Mouse (Mus musculus) liver, postnatal 0 days (tissue): ENCODE results near the gene Dppa3. TPM values are rescaled to one million over a fixed set of nuclear protein-coding genes. Genes with fewer than 3 reads are reported as not detected.

Source experiments
- ATAC-seq: fragments of 200-750 bp; cut with Nextera tagmentation; 2 replicates; pipeline ENCODE4 v1.8.0; 2017; ENCODE audit warnings: mild to moderate bottlenecking, moderate library complexity
- DNase-seq: peaks from one replicate; pipeline ENCODE4 v3.0.0-alpha.2; 2016
- H3K27ac ChIP-seq: fragments of 300-500 bp; sonication (generic); 2 replicates; pipeline ENCODE4 v1.5.1; 2014; ENCODE audit warnings: antibody characterized with exemption, moderate library complexity, mild to moderate bottlenecking, low read depth
- H3K27me3 ChIP-seq: fragments of 300-500 bp; sonication (generic); 2 replicates; pipeline ENCODE4 v1.6.1; 2014; ENCODE audit warnings: low read length, control low read depth, mixed read lengths; ENCODE audit not compliant: insufficient read depth
- H3K36me3 ChIP-seq: fragments of 300-500 bp; sonication (generic); replicated peaks from 2 replicates; pipeline ENCODE4 v1.6.1; 2014; ENCODE audit warnings: mild to moderate bottlenecking, control low read depth, low read length, moderate library complexity, mixed read lengths; ENCODE audit not compliant: insufficient read depth
- H3K4me1 ChIP-seq: fragments of 300-500 bp; sonication (generic); 2 replicates; pipeline ENCODE4 v1.6.1; 2014; ENCODE audit warnings: antibody characterized with exemption, mild to moderate bottlenecking, control low read depth; ENCODE audit not compliant: insufficient read depth
- H3K4me2 ChIP-seq: fragments of 300-500 bp; sonication (generic); 2 replicates; pipeline ENCODE4 v1.6.1; 2014; ENCODE audit warnings: low read depth, mild to moderate bottlenecking, low read length, moderate library complexity, mixed read lengths
- H3K4me3 ChIP-seq: fragments of 300-500 bp; sonication (generic); 2 replicates; pipeline ENCODE4 v1.5.1; 2014; ENCODE audit warnings: low read depth, low read length
- H3K9ac ChIP-seq: fragments of 300-500 bp; sonication (generic); replicated peaks from 2 replicates; pipeline ENCODE4 v1.6.1; 2014; ENCODE audit warnings: mild to moderate bottlenecking, moderate library complexity
- H3K9me3 ChIP-seq: fragments of 300-500 bp; sonication (generic); 2 replicates; pipeline ENCODE4 v1.6.1; 2016; ENCODE audit warnings: mild to moderate bottlenecking, control low read depth, low read length, mixed read lengths
- CTCF ChIP-seq: sonication (generic); IDR thresholded peaks from 2 replicates; pipeline ENCODE4 v1.5.1; 2016; ENCODE audit warnings: antibody characterized with exemption, low read depth
- EP300 ChIP-seq: IDR thresholded peaks from 2 replicates; pipeline ENCODE4 v1.6.1; 2016; ENCODE audit warnings: antibody characterized with exemption, low read depth, mild to moderate bottlenecking
- WGBS: fragments of 180-500 bp; shearing (Covaris S2); extraction: QIAGEN DNeasy Blood & Tissue Kit; methylation state at CpG from one replicate; pipeline ENCODE4 v1.1.7; 2014; ENCODE audit not compliant: insufficient replicate concordance; 5-methylcytosine and 5-hydroxymethylcytosine counted together
- polyA plus RNA-seq: library from polyadenylated mRNA; unstranded; fragments of >200 nt; fragmentation: Nextera tagmentation; extraction: Ambion mirVana; gene quantifications from 2 replicates; pipeline ENCODE4 v1.2.1, GENCODE M21; 2015

The Dppa3 gene
- polyA plus RNA-seq, 1 experiment from 2014 or later: 0.16 TPM

- 84% methylated on average over 5 of the region's 5 CpGs for WGBS
- no peaks in the 10 kb centered on the region for H3K36me3 ChIP-seq
- ATAC-seq: no peak
- no peak overlapping the region for H3K4me3 ChIP-seq
- no peak overlapping the region for H3K4me2 ChIP-seq
- DNase-seq: no peak
- TF ChIP-seq EP300 (no peak), CTCF (no peak)
- H3K27ac ChIP-seq: no peak overlapping the region
- no peak overlapping the region for H3K9ac ChIP-seq
- H3K4me1 ChIP-seq: peaks cover 5% of the 10 kb centered on the region
- H3K27me3 ChIP-seq: no peaks in the 10 kb centered on the region
- no peaks in the 10 kb centered on the region for H3K9me3 ChIP-seq
These were observed 41.5 kb downstream of the Dppa3 start for GRCm38 (mm10) chr6:122667715-122668114.

- no peak for TF ChIP-seq EP300
- no peak for TF ChIP-seq CTCF
- ATAC-seq: no peak
These were observed 42.6 kb downstream of the Dppa3 start for GRCm38 (mm10) chr6:122668823-122669222.

GRCm38 (mm10) chr6:122669406-122670200 lies 43.4 kb downstream of the Dppa3 start:
- TF ChIP-seq EP300: no peak
- TF ChIP-seq CTCF: peak; percentile 96
- DNase-seq: peak; percentile 89
- H3K9me3 ChIP-seq: no peaks in the 10 kb centered on the region
- no peak overlapping the region; the same call in 1 of the 2 replicates for H3K4me3 ChIP-seq
- peak overlapping the region; percentile 57 for H3K4me2 ChIP-seq
- ATAC-seq: peak; percentile 71
- H3K9ac ChIP-seq: no peak overlapping the region
- no peaks in the 10 kb centered on the region for H3K27me3 ChIP-seq
- no peaks in the 10 kb centered on the region for H3K4me1 ChIP-seq
- H3K27ac ChIP-seq: no peak overlapping the region
- 9% methylated on average over 19 of the region's 19 CpGs for WGBS
- no peaks in the 10 kb centered on the region for H3K36me3 ChIP-seq

More at GRCm38 (mm10) chr6:122668823-122669222, 42.6 kb downstream of the Dppa3 start:
- WGBS: 80% methylated on average over 5 of the region's 5 CpGs
- no peaks in the 10 kb centered on the region for H3K36me3 ChIP-seq
- H3K9me3 ChIP-seq: no peaks in the 10 kb centered on the region
- H3K4me3 ChIP-seq: no peak overlapping the region
- H3K4me1 ChIP-seq: no peaks in the 10 kb centered on the region
- no peak for DNase-seq
- H3K27ac ChIP-seq: no peak overlapping the region
- no peak overlapping the region for H3K4me2 ChIP-seq
- no peaks in the 10 kb centered on the region for H3K27me3 ChIP-seq
- no peak overlapping the region for H3K9ac ChIP-seq

- H3K4me1 ChIP-seq: no peaks in the 10 kb centered on the region
- ATAC-seq (no peak), DNase-seq (no peak)
- WGBS: 49% methylated on average over 10 of the region's 10 CpGs
- no peak overlapping the region for H3K9ac ChIP-seq
- H3K4me2 ChIP-seq: peak overlapping the region; percentile 57; the same call in 1 of the 2 replicates
- H3K4me3 ChIP-seq: no peak overlapping the region
- no peaks in the 10 kb centered on the region for H3K9me3 ChIP-seq
- no peaks in the 10 kb centered on the region for H3K27me3 ChIP-seq
- TF ChIP-seq EP300 (no peak), CTCF (no peak)
- no peaks in the 10 kb centered on the region for H3K36me3 ChIP-seq
- H3K27ac ChIP-seq: no peak overlapping the region
These were observed 44.0 kb downstream of the Dppa3 start for GRCm38 (mm10) chr6:122670201-122670551.

GRCm38 (mm10) chr6:122670841-122671240 lies 44.6 kb downstream of the Dppa3 start:
- WGBS: 83% methylated on average over 4 of the region's 4 CpGs
- Histone ChIP-seq H3K4me3 (no peak overlapping the region), H3K27ac (no peak overlapping the region), H3K4me2 (no peak overlapping the region), H3K9me3 (no peaks in the 10 kb centered on the region), H3K36me3 (no peaks in the 10 kb centered on the region), H3K27me3 (no peaks in the 10 kb centered on the region), H3K9ac (no peak overlapping the region), H3K4me1 (no peaks in the 10 kb centered on the region)
- ATAC-seq: no peak
- no peak for TF ChIP-seq CTCF
- TF ChIP-seq EP300: no peak
- DNase-seq: no peak

- no peak for DNase-seq
- Histone ChIP-seq H3K9me3 (no peaks in the 10 kb centered on the region), H3K27ac (no peak overlapping the region), H3K27me3 (no peaks in the 10 kb centered on the region), H3K4me1 (no peaks in the 10 kb centered on the region), H3K9ac (no peak overlapping the region), H3K4me3 (no peak overlapping the region), H3K4me2 (no peak overlapping the region), H3K36me3 (no peaks in the 10 kb centered on the region)
- 62% methylated on average over 8 of the region's 8 CpGs for WGBS
- TF ChIP-seq CTCF (no peak), EP300 (no peak)
- no peak for ATAC-seq
These were observed 46.5 kb downstream of the Dppa3 start for GRCm38 (mm10) chr6:122672746-122673145.

Other genes with a start within 250 kb of the Dppa3 start
- gene Rimklb, start 127.6 kb upstream of the Dppa3 start, polyA plus RNA-seq: 0.34 TPM in 1 of 2 replicates, not detected in the other
- gene Mfap5, start 120.6 kb upstream of the Dppa3 start, polyA plus RNA-seq: 0.55 and 2.5 TPM in 2 replicates
- gene Aicda, start 72.6 kb upstream of the Dppa3 start, polyA plus RNA-seq: 0.06 TPM in 1 of 2 replicates, not detected in the other
- gene Apobec1, start 24.0 kb upstream of the Dppa3 start, polyA plus RNA-seq: 11.9 and 12.3 TPM in 2 replicates
- 0.47 and 1.0 TPM in 2 replicates for gene Gdf3, start 16.3 kb upstream of the Dppa3 start, polyA plus RNA-seq
- gene Nanog, start 81.1 kb downstream of the Dppa3 start, polyA plus RNA-seq: not detected in 2 replicates
- gene Slc2a3, start 175.2 kb downstream of the Dppa3 start, polyA plus RNA-seq: 7.3 and 8.5 TPM in 2 replicates
- gene Foxj2, start 193.5 kb downstream of the Dppa3 start, polyA plus RNA-seq: 1.0 and 1.2 TPM in 2 replicates
- 1.8 and 2.1 TPM in 2 replicates for gene C3ar1, start 229.8 kb downstream of the Dppa3 start, polyA plus RNA-seq
- 18.5 and 19.6 TPM in 2 replicates for gene Necap1, start 248.1 kb downstream of the Dppa3 start, polyA plus RNA-seq